Mouse (Mus musculus): ENCODE measurements around the gene Atp5mpl. TPM values are rescaled to one million over a fixed set of nuclear protein-coding genes. Genes with fewer than 3 reads are reported as not detected.

Gene Atp5mpl
- polyA plus RNA-seq (2014; fragmentation: Nextera tagmentation; extraction: Ambion mirVana): 565 and 627 TPM in 2 replicates

DNA sequence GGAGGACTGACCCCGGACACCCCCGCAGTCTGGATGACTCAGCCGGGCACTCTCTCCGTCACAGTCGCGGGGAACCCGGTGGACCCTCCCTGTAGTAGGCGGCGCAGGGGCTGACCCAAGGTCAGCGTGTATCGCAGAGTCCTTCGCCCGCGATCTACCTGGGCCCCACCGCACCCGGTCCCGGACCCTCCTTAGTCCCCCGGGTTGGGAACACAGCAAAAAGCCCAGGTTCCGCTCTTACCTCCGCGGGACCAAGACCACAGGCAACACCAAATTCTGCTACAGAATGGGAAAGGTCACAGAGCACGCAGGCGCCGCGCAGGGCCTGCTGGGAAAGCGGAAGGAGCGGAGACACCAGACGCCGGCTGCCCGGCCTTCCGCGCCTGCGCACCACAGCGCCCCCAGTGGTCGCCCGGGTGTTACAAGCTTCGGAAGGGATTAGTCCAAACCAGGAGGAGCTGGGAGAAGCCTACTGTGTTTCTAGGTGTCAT lies at the start of gene Atp5mpl:
Gene Atp5mpl (minus strand): TSS at position 295 of the 491 bp plus-strand sequence.
- ATAC-seq (ENCODE audit: low FRiP score): peak; percentile 93
- peak; percentile 100 for DNase-seq (ENCODE audit: low spot score, missing footprints)
- under 1% methylated on average over 37 of the region's 37 CpGs for WGBS
- peaks cover 9% of the 10 kb centered on the region for H3K4me1 ChIP-seq (ENCODE audit: control insufficient read depth, insufficient read depth, low read length)
- H3K9ac ChIP-seq (ENCODE audit: low read length): peak within 1 kb of the TSS; percentile 92
- H3K27ac ChIP-seq (ENCODE audit: low read depth, low read length): no peak within 1 kb of the TSS; the same call in 1 of the 2 replicates
- peak within 1 kb of the TSS; percentile 96 for H3K4me2 ChIP-seq
- H3K9me3 ChIP-seq (ENCODE audit: control insufficient read depth, low read length): no peaks in the 10 kb centered on the region
- peaks cover 5% of the 10 kb centered on the region; the same call in 1 of the 2 replicates for H3K36me3 ChIP-seq (ENCODE audit: control insufficient read depth, insufficient read depth, low read length)
- H3K27me3 ChIP-seq (ENCODE audit: control insufficient read depth, insufficient read depth, low read length): no peaks in the 10 kb centered on the region
- peak within 1 kb of the TSS; percentile 85 for H3K4me3 ChIP-seq (ENCODE audit: low read depth, low read length)

DNA sequence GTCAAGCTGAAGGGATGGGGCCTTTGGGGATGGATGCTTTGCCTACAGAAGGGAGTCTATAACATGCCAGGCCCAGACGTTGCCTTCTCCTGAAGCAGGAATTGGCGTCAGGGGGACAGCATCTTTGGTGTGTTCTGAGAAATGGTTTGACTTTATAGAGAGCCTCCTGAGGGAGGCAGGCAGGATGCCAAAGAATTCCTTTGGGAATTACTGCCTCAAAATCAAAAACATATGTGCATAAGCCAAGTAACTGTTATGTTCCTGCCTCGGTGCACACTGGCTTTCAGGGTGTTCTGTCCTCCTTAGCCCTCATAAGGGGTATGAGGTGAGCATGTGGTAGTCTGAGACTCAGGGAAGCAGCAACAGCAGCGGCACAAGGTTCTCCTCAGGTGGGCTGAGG lies 49.6 kb upstream of the Atp5mpl start:
- DNase-seq (ENCODE audit: low spot score, missing footprints): no peak
- WGBS: 79% methylated on average over 4 of the region's 4 CpGs

DNA sequence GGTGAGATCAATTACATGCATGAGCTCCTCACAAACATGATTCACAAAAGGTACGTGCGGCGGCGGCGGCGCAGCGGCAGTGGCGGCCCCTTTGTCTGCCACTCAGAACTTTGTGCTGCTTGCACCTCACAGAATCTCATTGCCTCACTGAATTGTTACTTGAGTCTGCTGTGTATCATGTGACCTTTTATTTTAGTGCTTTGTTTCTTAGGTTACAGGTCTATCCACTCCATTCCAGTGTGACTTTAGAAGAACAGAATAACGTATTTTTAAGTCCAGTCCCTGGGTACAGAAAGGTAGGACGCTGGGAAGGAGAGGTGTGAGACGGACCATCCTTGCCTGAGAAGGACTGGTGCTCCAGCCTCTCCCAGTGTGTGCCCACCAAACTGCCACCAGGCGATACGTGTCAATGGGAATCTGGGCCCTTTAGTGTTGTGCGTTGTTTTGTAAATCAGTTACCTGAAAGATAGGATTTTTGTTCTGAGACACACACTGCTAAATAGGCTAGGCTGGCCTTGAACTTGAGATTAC lies 46.6 kb upstream of the Atp5mpl start:
- Histone ChIP-seq H3K4me1 (ENCODE audit: control insufficient read depth, insufficient read depth, low read length) (peaks cover 6% of the 10 kb centered on the region; the same call in 1 of the 2 replicates), H3K27ac (ENCODE audit: low read depth, low read length) (peak overlapping the region; percentile 68), H3K4me2 (peak overlapping the region; percentile 49), H3K4me3 (ENCODE audit: low read depth, low read length) (peak overlapping the region; percentile 16; the same call in 1 of the 2 replicates), H3K9ac (ENCODE audit: low read length) (peak overlapping the region; percentile 63), H3K27me3 (ENCODE audit: control insufficient read depth, insufficient read depth, low read length) (no peaks in the 10 kb centered on the region), H3K9me3 (ENCODE audit: control insufficient read depth, low read length) (no peaks in the 10 kb centered on the region), H3K36me3 (ENCODE audit: control insufficient read depth, insufficient read depth, low read length) (no peaks in the 10 kb centered on the region)
- 14% methylated on average over 14 of the region's 14 CpGs for WGBS
- ATAC-seq (ENCODE audit: low FRiP score) (peak; percentile 84), DNase-seq (ENCODE audit: low spot score, missing footprints) (peak; percentile 89)

More for the DNA sequence above, 49.6 kb upstream of the Atp5mpl start:
- no peak for ATAC-seq (ENCODE audit: low FRiP score)
- no peak overlapping the region for H3K4me2 ChIP-seq
- H3K4me3 ChIP-seq (ENCODE audit: low read depth, low read length): no peak overlapping the region
- no peak overlapping the region for H3K27ac ChIP-seq (ENCODE audit: low read depth, low read length)
- peaks cover 6% of the 10 kb centered on the region; the same call in 1 of the 2 replicates for H3K4me1 ChIP-seq (ENCODE audit: control insufficient read depth, insufficient read depth, low read length)
- no peaks in the 10 kb centered on the region for H3K27me3 ChIP-seq (ENCODE audit: control insufficient read depth, insufficient read depth, low read length)
- no peak overlapping the region for H3K9ac ChIP-seq (ENCODE audit: low read length)
- H3K9me3 ChIP-seq (ENCODE audit: control insufficient read depth, low read length): no peaks in the 10 kb centered on the region; the same call in 1 of the 2 replicates
- no peaks in the 10 kb centered on the region for H3K36me3 ChIP-seq (ENCODE audit: control insufficient read depth, insufficient read depth, low read length)

DNA sequence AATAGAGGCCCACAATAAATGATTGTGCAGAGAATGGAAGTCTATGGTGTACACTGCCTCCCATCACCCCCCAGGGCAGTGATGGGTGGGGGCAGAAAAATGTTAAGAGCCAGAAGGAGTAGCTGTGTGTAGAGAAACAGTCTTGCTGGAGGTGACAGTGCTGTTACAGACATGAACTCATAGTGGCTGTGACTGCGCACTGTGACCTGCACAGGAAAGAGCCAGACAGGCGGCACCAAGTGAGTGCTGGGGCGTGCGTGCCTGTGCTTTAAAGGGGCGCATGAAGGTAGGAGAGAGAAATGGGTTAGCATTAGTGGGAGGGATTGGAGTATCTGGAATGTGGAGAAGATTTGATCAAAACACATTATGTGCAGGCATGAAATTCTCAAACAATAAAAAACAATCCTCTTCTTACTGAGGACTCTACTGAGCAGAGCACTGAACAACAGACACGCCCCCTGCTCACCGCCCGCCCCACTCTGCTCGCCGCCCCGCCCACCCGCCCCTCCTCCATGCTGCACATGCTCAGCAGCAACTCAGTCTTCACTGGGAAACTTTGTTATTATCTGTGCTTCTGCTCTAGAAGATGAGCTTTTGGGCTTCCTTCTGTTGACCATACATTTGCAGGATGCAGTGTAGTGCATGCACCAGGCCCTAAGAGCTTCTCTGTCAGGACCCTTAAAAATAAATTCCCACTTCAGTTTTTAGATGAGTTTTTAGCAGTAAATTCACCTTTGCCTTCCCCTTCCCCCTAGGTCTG lies 45.9 kb upstream of the Atp5mpl start:
- Histone ChIP-seq H3K4me3 (ENCODE audit: low read depth, low read length) (peak overlapping the region; percentile 16; the same call in 1 of the 2 replicates), H3K9ac (ENCODE audit: low read length) (peak overlapping the region; percentile 63), H3K36me3 (ENCODE audit: control insufficient read depth, insufficient read depth, low read length) (no peaks in the 10 kb centered on the region), H3K4me2 (peak overlapping the region; percentile 49), H3K27me3 (ENCODE audit: control insufficient read depth, insufficient read depth, low read length) (no peaks in the 10 kb centered on the region), H3K27ac (ENCODE audit: low read depth, low read length) (peak overlapping the region; percentile 68), H3K9me3 (ENCODE audit: control insufficient read depth, low read length) (no peaks in the 10 kb centered on the region), H3K4me1 (ENCODE audit: control insufficient read depth, insufficient read depth, low read length) (peaks cover 6% of the 10 kb centered on the region; the same call in 1 of the 2 replicates)
- peak; percentile 92 for DNase-seq (ENCODE audit: low spot score, missing footprints)
- WGBS: 25% methylated on average over 12 of the region's 12 CpGs
- peak; percentile 94 for ATAC-seq (ENCODE audit: low FRiP score)

DNA sequence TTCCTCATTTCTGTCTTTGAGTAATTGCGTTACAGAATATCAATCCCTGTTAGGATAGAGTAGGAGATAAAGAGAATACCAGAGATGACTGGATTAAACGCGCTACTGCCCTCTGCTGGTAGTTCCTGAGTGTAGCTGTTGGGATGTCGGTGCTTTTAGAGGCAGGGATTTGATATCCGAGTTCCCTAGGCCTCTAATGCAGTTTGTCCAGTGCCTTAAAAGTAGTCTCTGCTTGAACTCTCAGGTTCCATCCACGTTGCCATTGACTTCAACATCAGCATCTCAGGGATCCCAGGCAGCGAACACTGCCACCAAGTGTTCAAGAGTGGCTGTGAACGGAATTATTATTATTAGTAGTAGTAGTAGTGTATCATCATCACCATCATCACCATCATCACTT lies 34.4 kb upstream of the Atp5mpl start:
- no peak overlapping the region for H3K27ac ChIP-seq (ENCODE audit: low read depth, low read length)
- ATAC-seq (ENCODE audit: low FRiP score): no peak
- H3K4me2 ChIP-seq: no peak overlapping the region
- no peaks in the 10 kb centered on the region for H3K36me3 ChIP-seq (ENCODE audit: control insufficient read depth, insufficient read depth, low read length)
- H3K4me3 ChIP-seq (ENCODE audit: low read depth, low read length): no peak overlapping the region
- peak; percentile 98 for DNase-seq (ENCODE audit: low spot score, missing footprints)
- no peak overlapping the region for H3K9ac ChIP-seq (ENCODE audit: low read length)
- H3K4me1 ChIP-seq (ENCODE audit: control insufficient read depth, insufficient read depth, low read length): no peaks in the 10 kb centered on the region
- no peaks in the 10 kb centered on the region for H3K27me3 ChIP-seq (ENCODE audit: control insufficient read depth, insufficient read depth, low read length)
- no peaks in the 10 kb centered on the region for H3K9me3 ChIP-seq (ENCODE audit: control insufficient read depth, low read length)
- WGBS: 21% methylated on average over 8 of the region's 8 CpGs

DNA sequence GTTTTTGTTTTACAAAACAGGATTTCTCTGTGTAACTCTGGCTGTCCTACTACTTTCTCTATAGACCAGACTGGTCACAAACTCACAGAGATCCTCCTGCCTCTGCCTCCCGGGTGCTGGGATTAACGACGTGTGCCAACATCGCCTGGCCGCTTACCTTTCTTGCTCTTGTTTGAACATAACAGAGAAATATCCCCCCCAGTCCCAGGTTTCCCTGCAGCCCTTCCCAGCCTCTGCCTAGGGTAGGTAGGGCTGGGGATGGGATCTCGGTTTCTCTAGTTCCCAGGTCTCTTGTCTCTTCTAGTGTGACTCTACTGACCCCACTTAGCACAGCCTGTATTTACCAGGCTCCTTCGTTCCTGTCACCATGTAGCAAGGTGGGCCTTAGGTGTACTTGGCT lies 33.0 kb upstream of the Atp5mpl start:
- Histone ChIP-seq H3K4me3 (ENCODE audit: low read depth, low read length) (no peak overlapping the region), H3K27ac (ENCODE audit: low read depth, low read length) (no peak overlapping the region), H3K4me1 (ENCODE audit: control insufficient read depth, insufficient read depth, low read length) (no peaks in the 10 kb centered on the region), H3K9ac (ENCODE audit: low read length) (no peak overlapping the region), H3K4me2 (no peak overlapping the region), H3K9me3 (ENCODE audit: control insufficient read depth, low read length) (no peaks in the 10 kb centered on the region), H3K27me3 (ENCODE audit: control insufficient read depth, insufficient read depth, low read length) (no peaks in the 10 kb centered on the region), H3K36me3 (ENCODE audit: control insufficient read depth, insufficient read depth, low read length) (no peaks in the 10 kb centered on the region)
- 90% methylated on average over 7 of the region's 7 CpGs for WGBS
- no peak for DNase-seq (ENCODE audit: low spot score, missing footprints)
- ATAC-seq (ENCODE audit: low FRiP score): no peak

DNA sequence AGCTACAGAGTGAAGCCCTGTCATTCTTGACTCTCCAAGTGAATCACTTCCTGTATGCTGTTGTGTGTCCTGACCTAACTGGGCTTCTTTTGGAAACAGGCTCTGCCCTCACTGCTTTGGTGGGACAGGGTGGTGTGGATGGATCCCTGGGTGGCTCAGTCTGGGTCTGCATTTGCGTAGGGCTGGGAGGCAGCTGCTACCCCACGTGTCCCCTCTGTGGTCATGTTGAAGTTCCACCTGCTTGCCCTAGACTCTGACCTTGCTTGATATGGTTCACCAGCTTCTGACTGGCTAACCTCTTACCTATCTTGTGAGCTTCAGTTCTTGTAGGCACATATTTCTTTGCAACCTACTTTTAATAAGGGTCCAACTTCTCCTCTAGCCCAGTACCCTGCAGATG lies 28.4 kb upstream of the Atp5mpl start:
- WGBS: 91% methylated on average over 2 of the region's 2 CpGs

DNA sequence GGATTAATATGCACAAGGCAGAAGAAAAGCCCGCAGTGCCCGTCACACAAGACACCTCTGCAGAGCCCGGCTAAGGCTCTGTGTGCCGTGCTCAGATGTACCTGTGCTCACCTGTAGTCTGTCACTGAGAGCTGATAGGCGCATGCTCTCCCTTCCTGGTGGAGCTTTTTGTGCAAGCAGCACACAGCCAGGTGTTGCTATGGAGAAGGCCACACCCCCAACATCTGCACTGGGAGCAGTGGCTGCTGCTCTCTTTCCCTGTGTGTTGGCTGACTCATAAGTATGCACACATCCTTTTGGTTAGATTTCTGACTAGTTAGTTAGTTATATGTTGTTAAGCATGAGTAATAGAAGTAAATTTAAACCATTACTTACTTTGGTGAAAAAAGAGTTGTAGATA lies 25.8 kb upstream of the Atp5mpl start:
- no peaks in the 10 kb centered on the region for H3K9me3 ChIP-seq (ENCODE audit: control insufficient read depth, low read length)
- no peak for DNase-seq (ENCODE audit: low spot score, missing footprints)
- H3K4me3 ChIP-seq (ENCODE audit: low read depth, low read length): no peak overlapping the region
- H3K27ac ChIP-seq (ENCODE audit: low read depth, low read length): no peak overlapping the region
- no peak for ATAC-seq (ENCODE audit: low FRiP score)
- WGBS: 84% methylated on average over 5 of the region's 5 CpGs
- no peaks in the 10 kb centered on the region for H3K27me3 ChIP-seq (ENCODE audit: control insufficient read depth, insufficient read depth, low read length)
- H3K4me1 ChIP-seq (ENCODE audit: control insufficient read depth, insufficient read depth, low read length): no peaks in the 10 kb centered on the region
- H3K9ac ChIP-seq (ENCODE audit: low read length): no peak overlapping the region
- no peaks in the 10 kb centered on the region for H3K36me3 ChIP-seq (ENCODE audit: control insufficient read depth, insufficient read depth, low read length)
- no peak overlapping the region for H3K4me2 ChIP-seq

More for the DNA sequence above, 28.4 kb upstream of the Atp5mpl start:
- Histone ChIP-seq H3K4me2 (no peak overlapping the region), H3K9me3 (ENCODE audit: control insufficient read depth, low read length) (no peaks in the 10 kb centered on the region), H3K27ac (ENCODE audit: low read depth, low read length) (no peak overlapping the region), H3K9ac (ENCODE audit: low read length) (no peak overlapping the region), H3K4me3 (ENCODE audit: low read depth, low read length) (no peak overlapping the region), H3K36me3 (ENCODE audit: control insufficient read depth, insufficient read depth, low read length) (no peaks in the 10 kb centered on the region), H3K4me1 (ENCODE audit: control insufficient read depth, insufficient read depth, low read length) (no peaks in the 10 kb centered on the region), H3K27me3 (ENCODE audit: control insufficient read depth, insufficient read depth, low read length) (no peaks in the 10 kb centered on the region)
- DNase-seq (ENCODE audit: low spot score, missing footprints) (no peak), ATAC-seq (ENCODE audit: low FRiP score) (no peak)

DNA sequence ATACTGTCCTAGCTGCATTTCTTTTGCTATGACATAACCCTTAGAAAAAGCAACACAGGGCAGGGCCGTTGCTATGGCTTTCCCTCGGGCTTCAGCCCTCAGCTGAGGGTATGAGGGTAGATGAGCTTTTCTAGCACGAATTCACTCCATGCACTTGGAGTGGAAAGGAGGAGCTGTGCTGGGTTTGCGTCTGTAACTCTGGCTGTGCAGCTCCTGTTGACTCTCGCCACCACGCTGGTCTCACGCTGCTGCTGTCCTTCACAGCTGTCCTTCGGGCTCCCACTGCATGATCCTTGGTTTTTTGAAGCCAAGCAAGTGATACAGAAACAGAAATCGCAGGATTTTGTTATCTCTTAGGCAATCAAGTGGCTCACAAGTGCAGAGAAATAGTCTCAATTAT lies 20.0 kb upstream of the Atp5mpl start:
- no peak overlapping the region for H3K9ac ChIP-seq (ENCODE audit: low read length)
- H3K36me3 ChIP-seq (ENCODE audit: control insufficient read depth, insufficient read depth, low read length): no peaks in the 10 kb centered on the region
- 59% methylated on average over 9 of the region's 9 CpGs for WGBS
- H3K4me3 ChIP-seq (ENCODE audit: low read depth, low read length): no peak overlapping the region
- no peaks in the 10 kb centered on the region for H3K9me3 ChIP-seq (ENCODE audit: control insufficient read depth, low read length)
- H3K4me1 ChIP-seq (ENCODE audit: control insufficient read depth, insufficient read depth, low read length): no peaks in the 10 kb centered on the region
- no peaks in the 10 kb centered on the region for H3K27me3 ChIP-seq (ENCODE audit: control insufficient read depth, insufficient read depth, low read length)
- ATAC-seq (ENCODE audit: low FRiP score) (no peak), DNase-seq (ENCODE audit: low spot score, missing footprints) (no peak)
- H3K27ac ChIP-seq (ENCODE audit: low read depth, low read length): no peak overlapping the region
- no peak overlapping the region for H3K4me2 ChIP-seq

Measured in midbrain, embryonic 11.5 days (tissue).